Comparison of ENCODE assay signal across 30 mouse cellular contexts in genomic region chr7:127083689-127084088, GRCm38 (mm10). TPM values are rescaled to one million over a fixed set of nuclear protein-coding genes. Genes with fewer than 3 reads are reported as not detected.
DNase-seq lines count a peak whose midpoint lies in the region; ATAC-seq lines count a peak whose summit lies in the region.
"Had no signal": no experiment of that assay in that cellular context is flagged by ENCODE, and none has a peak within 500 bp of the region (broad histone marks: within the 10 kb centered on the region; RNA-seq: fewer than 3 reads in every experiment).

No protein-coding gene starts in this region.

- H3K9me3 ChIP-seq in liver, embryonic 12.5 days (replicated peaks), result no peaks in the 10 kb centered on the region
- no peaks in the 10 kb centered on the region for H3K9me3 ChIP-seq in heart, embryonic 10.5 days
- H3K9me3 ChIP-seq: embryonic facial prominence, embryonic 12.5 days; forebrain, embryonic 15.5 days; heart, embryonic 12.5 days; limb, embryonic 12.5 days; midbrain, embryonic 10.5 days; neural tube, embryonic 15.5 days had no signal

- no peaks in the 10 kb centered on the region for H3K27me3 ChIP-seq in liver, embryonic 12.5 days (replicated peaks)
- no peaks in the 10 kb centered on the region for H3K27me3 ChIP-seq in heart, embryonic 10.5 days (ENCODE audit: insufficient read depth, poor library complexity, severe bottlenecking)
- H3K27me3 ChIP-seq: embryonic facial prominence, embryonic 12.5 days; forebrain, embryonic 15.5 days; heart, embryonic 12.5 days; limb, embryonic 12.5 days; neural tube, embryonic 15.5 days had no signal

- peaks cover 59% of the 10 kb centered on the region for H3K4me1 ChIP-seq in liver, embryonic 12.5 days
- H3K4me1 ChIP-seq in heart, embryonic 10.5 days, result peaks cover 9% of the 10 kb centered on the region
- H3K4me1 ChIP-seq: embryonic facial prominence, embryonic 12.5 days; forebrain, embryonic 15.5 days had no signal

- 53% methylated on average over 4 of the region's 4 CpGs for WGBS in liver, embryonic 12.5 days (ENCODE audit: insufficient replicate concordance)
- 80% methylated on average over 4 of the region's 4 CpGs for WGBS in heart, embryonic 10.5 days

- peak; percentile 72 for DNase-seq in CD4-positive helper T cell, adult 2 months (ENCODE audit: low read depth, low spot score)
- DNase-seq in gastrocnemius, postnatal 36 days, result no peak
- no peak for DNase-seq in right cerebral cortex, postnatal 10 days (ENCODE audit: low spot score in 2 of 2)
- DNase-seq in lung, adult 18-20 months, result no peak
- no peak for DNase-seq in heart, embryonic 10.5 days (ENCODE audit: low spot score)
- DNase-seq: adrenal gland, postnatal 36 days; cerebellum, postnatal 14 days; heart, adult 11 months; heart, postnatal 10 days; kidney, adult 18-20 months; kidney, postnatal 4 days; lung, embryonic 14.5 days; lung, postnatal 36 days; right cerebral cortex, adult 18-20 months had no signal

- H3K4me2 ChIP-seq in liver, embryonic 12.5 days, result no peak overlapping the region
- H3K4me2 ChIP-seq: embryonic facial prominence, embryonic 12.5 days; forebrain, embryonic 15.5 days; heart, embryonic 12.5 days; limb, embryonic 12.5 days; lung, embryonic 14.5 days; neural tube, embryonic 15.5 days had no signal

- H3K4me3 ChIP-seq in liver, embryonic 12.5 days, result no peak overlapping the region
- no peak overlapping the region for H3K4me3 ChIP-seq in heart, embryonic 10.5 days
- H3K4me3 ChIP-seq: embryonic facial prominence, embryonic 12.5 days; erythroblast, embryonic 14.5 days; forebrain, embryonic 15.5 days; heart, embryonic 12.5 days; limb, embryonic 12.5 days; midbrain, embryonic 10.5 days; neural tube, embryonic 15.5 days had no signal

- H3K27ac ChIP-seq in liver, embryonic 12.5 days, result peak overlapping the region; percentile 46; the same call in 1 of the 2 replicates
- H3K27ac ChIP-seq in heart, embryonic 10.5 days, result no peak overlapping the region
- H3K27ac ChIP-seq: embryonic facial prominence, embryonic 12.5 days; forebrain, embryonic 15.5 days; limb, embryonic 12.5 days; midbrain, embryonic 10.5 days; neural tube, embryonic 15.5 days had no signal

- peak; percentile 63 for ATAC-seq in activated CD4-positive, CD25-positive, alpha-beta regulatory T cell, adult 4 months
- ATAC-seq in liver, embryonic 12.5 days, result 0 out of 2 replicates have a peak, but pooled peaks have one; percentile 31
- peak; percentile 69 for ATAC-seq in megakaryocyte progenitor cell, adult 5-6 weeks (replicated peaks; ENCODE audit: poor library complexity)
- ATAC-seq: forebrain, embryonic 15.5 days had no signal

- no peak overlapping the region; the same call in 1 of the 2 replicates for H3K9ac ChIP-seq in liver, embryonic 12.5 days
- H3K9ac ChIP-seq: embryonic facial prominence, embryonic 12.5 days; forebrain, embryonic 15.5 days; heart, embryonic 12.5 days; limb, embryonic 12.5 days; lung, embryonic 14.5 days; neural tube, embryonic 15.5 days had no signal

- no peaks in the 10 kb centered on the region for H3K36me3 ChIP-seq in liver, embryonic 12.5 days
- H3K36me3 ChIP-seq in heart, embryonic 10.5 days, result no peaks in the 10 kb centered on the region
- H3K36me3 ChIP-seq: embryonic facial prominence, embryonic 12.5 days; forebrain, embryonic 15.5 days; heart, embryonic 12.5 days; limb, embryonic 12.5 days; midbrain, embryonic 10.5 days; neural tube, embryonic 15.5 days had no signal

- intact Hi-C loops in gastrocnemius, postnatal 36 days (cut with DNase I), result no loop called here

RNA-seq across cellular contexts. Expression of gene Zg16, which starts 3.4 kb away (rescaled TPM):
- polyA plus RNA-seq in activated CD4-positive, CD25-positive, alpha-beta regulatory T cell, adult 4 months (2017; shearing (Covaris generic)), result not detected
- not detected in 2 replicates for polyA plus RNA-seq in liver, embryonic 12.5 days (2016; fragmentation: Nextera tagmentation; extraction: Ambion mirVana)
- total RNA-seq in megakaryocyte progenitor cell, adult 5-6 weeks (2015), result 4.4 and 4.7 TPM in 2 replicates
- 1.7 and 4.0 TPM in 2 replicates for total RNA-seq in megakaryocyte progenitor cell, adult 5-6 weeks (2017)
- total RNA-seq in gastrocnemius, postnatal 36 days (2021), result not detected
- not detected in 2 replicates for polyA plus RNA-seq in heart, embryonic 10.5 days (2016; fragmentation: Nextera tagmentation; extraction: Ambion mirVana)
- total RNA-seq: adrenal gland, adult 18-20 months; adrenal gland, postnatal 36 days; gastrocnemius, adult 8-10 months; heart, postnatal 10 days; left cerebral cortex, postnatal 14 days had no signal
- polyA plus RNA-seq: embryonic facial prominence, embryonic 12.5 days; erythroblast, embryonic 14.5 days; forebrain, embryonic 15.5 days; heart, embryonic 12.5 days; hindbrain, embryonic 11.5 days; kidney, embryonic 16.5 days; limb, embryonic 12.5 days; lung, embryonic 14.5 days; midbrain, embryonic 10.5 days; midbrain, postnatal 0 days; neural tube, embryonic 15.5 days had no signal

RNA-seq across cellular contexts. Expression of gene AI467606, which starts 7.5 kb away (rescaled TPM):
- polyA plus RNA-seq in activated CD4-positive, CD25-positive, alpha-beta regulatory T cell, adult 4 months (2017; shearing (Covaris generic)), result 100 to 1,000 TPM; 258 to 336 TPM
- polyA plus RNA-seq in liver, embryonic 12.5 days (2016; fragmentation: Nextera tagmentation; extraction: Ambion mirVana), result 8.3 and 8.5 TPM in 2 replicates
- 27.4 and 27.5 TPM in 2 replicates for total RNA-seq in megakaryocyte progenitor cell, adult 5-6 weeks (2015)
- total RNA-seq in megakaryocyte progenitor cell, adult 5-6 weeks (2017), result 17.5 and 20.6 TPM in 2 replicates
- total RNA-seq in gastrocnemius, postnatal 36 days (2021), result under 1 TPM; 0.41 to 0.69 TPM
- polyA plus RNA-seq in heart, embryonic 10.5 days (2016; fragmentation: Nextera tagmentation; extraction: Ambion mirVana), result 0.73 and 1.0 TPM in 2 replicates

RNA-seq across cellular contexts. Expression of gene Qprt, which starts 38.3 kb away (rescaled TPM):
- 10 to 100 TPM in 1 of 2 experiments, 1 to 10 TPM in 1; 9.2 to 11.7 TPM for polyA plus RNA-seq in activated CD4-positive, CD25-positive, alpha-beta regulatory T cell, adult 4 months (2017; shearing (Covaris generic))
- polyA plus RNA-seq in liver, embryonic 12.5 days (2016; fragmentation: Nextera tagmentation; extraction: Ambion mirVana), result 36.5 and 40.3 TPM in 2 replicates
- 2.0 and 3.5 TPM in 2 replicates for total RNA-seq in megakaryocyte progenitor cell, adult 5-6 weeks (2015)
- 1.1 and 1.9 TPM in 2 replicates for total RNA-seq in megakaryocyte progenitor cell, adult 5-6 weeks (2017)
- under 1 TPM; 0.15 to 0.76 TPM for total RNA-seq in gastrocnemius, postnatal 36 days (2021)
- 7.2 and 14.5 TPM in 2 replicates for polyA plus RNA-seq in heart, embryonic 10.5 days (2016; fragmentation: Nextera tagmentation; extraction: Ambion mirVana)

RNA-seq across cellular contexts. Expression of gene Kif22, which starts 41.4 kb away (rescaled TPM):
- polyA plus RNA-seq in activated CD4-positive, CD25-positive, alpha-beta regulatory T cell, adult 4 months (2017; shearing (Covaris generic)), result 10 to 100 TPM; 38.7 to 48.2 TPM
- 126 and 132 TPM in 2 replicates for polyA plus RNA-seq in liver, embryonic 12.5 days (2016; fragmentation: Nextera tagmentation; extraction: Ambion mirVana)
- 76.8 and 89.8 TPM in 2 replicates for total RNA-seq in megakaryocyte progenitor cell, adult 5-6 weeks (2015)
- total RNA-seq in megakaryocyte progenitor cell, adult 5-6 weeks (2017), result 67.8 and 84.8 TPM in 2 replicates
- total RNA-seq in gastrocnemius, postnatal 36 days (2021), result 1 to 10 TPM in 1 of 2 experiments, under 1 TPM in 1; 0.79 to 1.4 TPM
- 110 and 145 TPM in 2 replicates for polyA plus RNA-seq in heart, embryonic 10.5 days (2016; fragmentation: Nextera tagmentation; extraction: Ambion mirVana)

RNA-seq across cellular contexts. Expression of gene Spn, which starts 53.9 kb away (rescaled TPM):
- polyA plus RNA-seq in activated CD4-positive, CD25-positive, alpha-beta regulatory T cell, adult 4 months (2017; shearing (Covaris generic)), result 100 to 1,000 TPM; 157 to 159 TPM
- polyA plus RNA-seq in liver, embryonic 12.5 days (2016; fragmentation: Nextera tagmentation; extraction: Ambion mirVana), result 7.3 and 7.4 TPM in 2 replicates
- total RNA-seq in megakaryocyte progenitor cell, adult 5-6 weeks (2015), result 86.0 and 93.4 TPM in 2 replicates
- 294 and 316 TPM in 2 replicates for total RNA-seq in megakaryocyte progenitor cell, adult 5-6 weeks (2017)
- under 1 TPM; 0.07 to 0.26 TPM for total RNA-seq in gastrocnemius, postnatal 36 days (2021)
- 0.06 and 0.50 TPM in 2 replicates for polyA plus RNA-seq in heart, embryonic 10.5 days (2016; fragmentation: Nextera tagmentation; extraction: Ambion mirVana)
- polyA plus RNA-seq: embryonic facial prominence, embryonic 12.5 days; forebrain, embryonic 15.5 days; limb, embryonic 12.5 days; lung, embryonic 14.5 days; midbrain, postnatal 0 days had no signal

Comparison
In these comparisons a context has a peak if more than half of its experiments do, and no peak if none do; other contexts are left out.
1. RNA of gene AI467606, which starts 7.5 kb away (polyA plus RNA-seq): 258 to 336 TPM in activated CD4-positive, CD25-positive, alpha-beta regulatory T cell, adult 4 months; 8.3 to 8.5 TPM in liver, embryonic 12.5 days and 0.73 to 1.0 TPM in heart, embryonic 10.5 days; every median in the first group is over 10 times any median in the second.
2. Peak in every context shown above with its lines, with median percentiles within 50 percentile points of each other: ATAC-seq.